Mouse (Mus musculus): ENCODE results near the gene Neurod1.

DNA sequence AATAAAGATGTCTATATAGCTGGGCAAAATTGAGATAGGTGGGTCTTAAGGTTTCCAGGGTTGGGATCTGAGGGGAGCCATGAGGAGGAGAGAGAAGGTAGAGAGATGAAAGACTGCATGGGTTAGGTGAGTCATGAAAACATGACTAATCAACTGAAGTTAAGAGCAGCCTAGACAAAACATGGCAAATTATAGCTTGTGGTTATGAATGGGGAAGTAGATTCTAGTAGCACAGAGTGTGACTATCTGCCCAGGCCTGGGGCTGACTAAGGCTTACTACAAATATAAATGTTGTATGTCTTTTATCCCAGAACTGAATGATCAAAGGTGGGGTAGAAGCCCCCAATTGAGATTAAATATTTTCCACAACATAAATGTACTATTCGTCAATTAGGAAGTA is 9.4 kb downstream of the Neurod1 start:
- TF ChIP-seq CTCF (IDR thresholded peaks at IDR 0.05 in 2 of 3, conservative IDR thresholded peaks at IDR 0.05 in 1 of 3; ENCODE audit: control insufficient read depth in 1 of 3, insufficient read depth in 1 of 3, low read depth in 2 of 3, low read length in 3 of 3, poor library complexity in 1 of 3, severe bottlenecking in 1 of 3) (no peak), POLR2A (IDR thresholded peaks at IDR 0.05; ENCODE audit: control insufficient read depth in 1 of 2, insufficient read depth in 1 of 2, low read depth in 1 of 2, low read length in 2 of 2, poor library complexity in 1 of 2) (no peak), MAX (IDR thresholded peaks at IDR 0.05; ENCODE audit: low read length) (no peak), GATA1 (IDR thresholded peaks at IDR 0.05; ENCODE audit: low read depth, low read length) (no peak), RCOR1 (IDR thresholded peaks at IDR 0.05; ENCODE audit: low read depth, low read length) (no peak), TAL1 (IDR thresholded peaks at IDR 0.05; ENCODE audit: low read length) (no peak), ZNF384 (IDR thresholded peaks at IDR 0.05; ENCODE audit: low read depth, low read length) (no peak), USF2 (IDR thresholded peaks at IDR 0.05; ENCODE audit: borderline replicate concordance in 1 of 2, insufficient read depth in 1 of 2, low read depth in 1 of 2, low read length in 2 of 2) (no peak), JUND (IDR thresholded peaks at IDR 0.05; ENCODE audit: low read depth, low read length) (0 out of 2 replicates have a peak, but pooled peaks have one; percentile 17), MYC (IDR thresholded peaks at IDR 0.05; ENCODE audit: low read depth, low read length) (no peak), TCF12 (IDR thresholded peaks at IDR 0.05; ENCODE audit: low read depth, low read length) (no peak), BHLHE40 (IDR thresholded peaks at IDR 0.05; ENCODE audit: borderline replicate concordance, low read depth, low read length) (no peak), POLR2AphosphoS5 (IDR thresholded peaks at IDR 0.05; ENCODE audit: borderline replicate concordance, low read depth, low read length) (no peak), ZKSCAN1 (IDR thresholded peaks at IDR 0.05; ENCODE audit: low read depth, low read length) (peak; percentile 76)
